ENCODE assay signal across 9 mouse cellular contexts in the genomic region with DNA sequence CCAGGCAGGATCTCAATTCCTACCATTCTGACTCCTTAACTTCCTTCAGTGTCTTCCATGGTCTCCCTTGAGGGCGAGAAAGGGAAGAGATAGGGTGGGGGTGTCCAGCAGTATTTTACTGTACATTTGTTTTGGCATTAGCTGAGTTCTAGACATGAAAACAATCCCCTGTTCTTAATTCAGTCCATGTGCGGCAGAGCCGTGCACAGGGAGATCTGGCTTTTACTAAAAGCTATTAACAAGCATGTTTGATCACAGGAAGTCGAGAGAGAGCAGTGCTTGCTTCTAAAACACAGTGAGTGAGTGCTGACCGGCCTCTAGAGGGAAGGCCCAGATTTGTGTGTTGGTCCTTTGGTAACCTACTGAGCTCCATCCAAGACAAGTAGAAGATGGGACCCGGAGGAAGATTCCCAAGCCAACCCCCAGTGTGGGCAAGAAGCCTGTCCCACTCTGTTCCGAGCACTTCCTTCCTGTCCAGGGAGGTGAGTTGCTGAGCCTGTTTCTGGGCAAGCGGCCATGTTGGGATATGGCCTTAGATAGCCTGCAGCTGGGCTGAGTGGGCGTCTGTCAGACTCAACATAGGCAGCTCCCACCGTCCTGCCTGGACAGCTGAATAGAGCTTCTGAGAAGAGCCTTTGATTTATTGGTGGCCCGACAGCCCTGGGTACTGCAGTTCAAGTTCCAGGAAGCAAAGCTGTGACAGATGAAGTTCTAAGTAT.
DNase-seq lines count a peak whose midpoint lies in the region; ATAC-seq and TF ChIP-seq lines count a peak whose summit lies in the region.
"Had no signal": no experiment of that assay in that cellular context is flagged by ENCODE, and none has a peak within 500 bp of the region (broad histone marks: within the 10 kb centered on the region; RNA-seq: fewer than 3 reads in every experiment).

No protein-coding gene starts in this region.

- H3K4me2 ChIP-seq in liver, embryonic 12.5 days: no peak overlapping the region
- no peak overlapping the region for H3K4me2 ChIP-seq in heart, embryonic 12.5 days
- no peak overlapping the region for H3K4me2 ChIP-seq in midbrain, embryonic 11.5 days

- TF ChIP-seq CTCF in small intestine, adult 2 months (IDR thresholded peaks at IDR 0.05; ENCODE audit: extremely low read depth, insufficient read length, insufficient replicate concordance, low read depth, low read length): no peak

- no peak overlapping the region for H3K4me3 ChIP-seq in liver, embryonic 12.5 days
- H3K4me3 ChIP-seq in heart, embryonic 12.5 days: no peak overlapping the region
- H3K4me3 ChIP-seq in small intestine, adult 2 months (ENCODE audit: low read depth, low read length): no peak overlapping the region
- H3K4me3 ChIP-seq in midbrain, embryonic 11.5 days (ENCODE audit: low read depth, low read length): no peak overlapping the region

- no peak for ATAC-seq in liver, embryonic 12.5 days
- ATAC-seq in heart, embryonic 12.5 days (ENCODE audit: insufficient number of reproducible peaks, low FRiP score): peak; percentile 29
- ATAC-seq in midbrain, embryonic 11.5 days (ENCODE audit: low FRiP score): no peak

- H3K36me3 ChIP-seq in liver, embryonic 12.5 days: no peaks in the 10 kb centered on the region
- H3K36me3 ChIP-seq in heart, embryonic 12.5 days: no peaks in the 10 kb centered on the region
- H3K36me3 ChIP-seq in small intestine, adult 2 months (ENCODE audit: control insufficient read depth, insufficient read depth, low read length): no peaks in the 10 kb centered on the region
- no peaks in the 10 kb centered on the region for H3K36me3 ChIP-seq in midbrain, embryonic 11.5 days (ENCODE audit: control insufficient read depth, insufficient read depth, low read length)

- TF ChIP-seq POLR2A in small intestine, adult 2 months (IDR thresholded peaks at IDR 0.05; ENCODE audit: low read depth, low read length): no peak

- H3K27me3 ChIP-seq in liver, embryonic 12.5 days (replicated peaks): no peaks in the 10 kb centered on the region; the same call in 1 of the 2 replicates
- peaks cover 27% of the 10 kb centered on the region for H3K27me3 ChIP-seq in heart, embryonic 12.5 days (replicated peaks)
- H3K27me3 ChIP-seq in small intestine, adult 2 months (ENCODE audit: control insufficient read depth, insufficient read depth, low read length): no peaks in the 10 kb centered on the region
- no peaks in the 10 kb centered on the region for H3K27me3 ChIP-seq in midbrain, embryonic 11.5 days (ENCODE audit: control insufficient read depth, insufficient read depth, low read length)

- H3K9ac ChIP-seq in liver, embryonic 12.5 days: no peak overlapping the region
- no peak overlapping the region for H3K9ac ChIP-seq in heart, embryonic 12.5 days
- no peak overlapping the region for H3K9ac ChIP-seq in midbrain, embryonic 11.5 days (ENCODE audit: low read length)
- H3K9ac ChIP-seq: liver, embryonic 14.5 days had no signal

- H3K27ac ChIP-seq in liver, embryonic 12.5 days: no peak overlapping the region
- H3K27ac ChIP-seq in heart, embryonic 12.5 days (ENCODE audit: poor library complexity, severe bottlenecking): no peak overlapping the region
- peak overlapping the region; percentile 34 for H3K27ac ChIP-seq in small intestine, adult 2 months (ENCODE audit: insufficient read depth, low read depth, low read length)
- H3K27ac ChIP-seq in midbrain, embryonic 11.5 days (ENCODE audit: low read depth, low read length): no peak overlapping the region
- H3K27ac ChIP-seq: liver, embryonic 14.5 days had no signal

- no peaks in the 10 kb centered on the region for H3K9me3 ChIP-seq in liver, embryonic 12.5 days (replicated peaks)
- no peaks in the 10 kb centered on the region for H3K9me3 ChIP-seq in heart, embryonic 12.5 days (replicated peaks)
- H3K9me3 ChIP-seq in midbrain, embryonic 11.5 days (ENCODE audit: control insufficient read depth, low read length): no peaks in the 10 kb centered on the region

- no peaks in the 10 kb centered on the region for H3K4me1 ChIP-seq in liver, embryonic 12.5 days
- peaks cover 28% of the 10 kb centered on the region for H3K4me1 ChIP-seq in heart, embryonic 12.5 days (replicated peaks)
- H3K4me1 ChIP-seq in small intestine, adult 2 months (ENCODE audit: control insufficient read depth, insufficient read depth, insufficient read length, low read length): peaks cover 18% of the 10 kb centered on the region; the same call in 1 of the 2 replicates
- H3K4me1 ChIP-seq in midbrain, embryonic 11.5 days (ENCODE audit: control insufficient read depth, insufficient read depth, low read length): no peaks in the 10 kb centered on the region

- DNase-seq in liver: peak; percentile 36
- DNase-seq in embryo, embryonic 10.5 days (ENCODE audit: low spot score): peak; percentile 56
- DNase-seq in kidney, postnatal 36 days: peak; percentile 74 to 77
- DNase-seq in midbrain, embryonic 11.5 days (ENCODE audit: low spot score, missing footprints): no peak
- no peak for DNase-seq in thymus, postnatal 14 days

- whole genome bisulfite sequencing in liver, embryonic 12.5 days (ENCODE audit: insufficient replicate concordance): 59% methylated on average over 11 of the region's 11 CpGs
- 50% methylated on average over 11 of the region's 11 CpGs for WGBS in heart, embryonic 12.5 days
- 35% methylated on average over 11 of the region's 11 CpGs for WGBS in small intestine, adult 2 months
- 80% methylated on average over 11 of the region's 11 CpGs for WGBS in midbrain, embryonic 11.5 days

Comparison
In these comparisons a context has a peak if more than half of its experiments do, and no peak if none do; other contexts are left out.
1. DNase-seq: peak in liver (single experiment), embryo, embryonic 10.5 days (single experiment) and kidney, postnatal 36 days (2 of 2); none in midbrain, embryonic 11.5 days (single experiment) and thymus, postnatal 14 days (single experiment).